Mouse (Mus musculus): ENCODE data around the gene Fstl5. TPM values are rescaled to one million over a fixed set of nuclear protein-coding genes. Genes with fewer than 3 reads are reported as not detected.

The Fstl5 gene
- polyA plus RNA-seq, 1 experiment from 2014 or later = 11.6 TPM

Other genes with a start within 250 kb of the Fstl5 start
- 38.9 and 41.9 TPM in 2 replicates for gene Golim4, start 117.3 kb upstream of the Fstl5 start, polyA plus RNA-seq (2014; fragmentation: Nextera tagmentation; extraction: Ambion mirVana)